Mouse (Mus musculus) urinary bladder, adult 2 months (tissue): Measurements from ENCODE around the gene Mrps18a. TPM values are rescaled to one million over a fixed set of nuclear protein-coding genes. Genes with fewer than 3 reads are reported as not detected.

ENCODE experiments used
- DNase-seq: peaks from one replicate; pipeline ENCODE4 v3.0.0; 2022; ENCODE audit warnings: low spot score
- polyA plus RNA-seq: library from polyadenylated mRNA; depleted of rRNA; stranded (reverse); fragments of >200 nt; gene quantifications from 2 replicates; pipeline ENCODE4 v1.2.3, GENCODE M21; 2012

Gene Mrps18a
- polyA plus RNA-seq, 1 experiment = 67.0 TPM

- DNase-seq = no peak
These were observed 8.9 kb upstream of the Mrps18a start for GRCm38 (mm10) chr17:46101906-46102305.

GRCm38 (mm10) chr17:46102608-46103159 is 8.1 kb upstream of the Mrps18a start:
- DNase-seq = no peak

- DNase-seq = no peak
These were observed 6.3 kb upstream of the Mrps18a start for GRCm38 (mm10) chr17:46104487-46104886.

GRCm38 (mm10) chr17:46108286-46108685 is 2.5 kb upstream of the Mrps18a start:
- no peak for DNase-seq

GRCm38 (mm10) chr17:46115489-46115888 is 4.7 kb downstream of the Mrps18a start:
- no peak for DNase-seq

GRCm38 (mm10) chr17:46116138-46116537 is 5.4 kb downstream of the Mrps18a start:
- DNase-seq = no peak

- DNase-seq = no peak
These were observed 6.1 kb downstream of the Mrps18a start for GRCm38 (mm10) chr17:46116881-46117280.

GRCm38 (mm10) chr17:46117623-46118422 is 7.0 kb downstream of the Mrps18a start:
- DNase-seq = no peak

GRCm38 (mm10) chr17:46118423-46118850 is 7.7 kb downstream of the Mrps18a start:
- no peak for DNase-seq

GRCm38 (mm10) chr17:46119641-46120040 is 8.9 kb downstream of the Mrps18a start:
- no peak for DNase-seq

- no peak for DNase-seq
These were observed 12.0 kb downstream of the Mrps18a start for GRCm38 (mm10) chr17:46122791-46123190.

- no peak for DNase-seq
These were observed 12.5 kb downstream of the Mrps18a start for GRCm38 (mm10) chr17:46123285-46123684.

- no peak for DNase-seq
These were observed 13.3 kb downstream of the Mrps18a start for GRCm38 (mm10) chr17:46123953-46124700.

- DNase-seq = no peak
These were observed 15.8 kb downstream of the Mrps18a start for GRCm38 (mm10) chr17:46126608-46127007.

GRCm38 (mm10) chr17:46127814-46128493 is 17.2 kb downstream of the Mrps18a start:
- no peak for DNase-seq

GRCm38 (mm10) chr17:46129741-46130498 is 19.1 kb downstream of the Mrps18a start:
- no peak for DNase-seq

- DNase-seq = peak; percentile 56
These were observed 21.4 kb downstream of the Mrps18a start for GRCm38 (mm10) chr17:46132058-46132718.

- no peak for DNase-seq
These were observed 22.1 kb downstream of the Mrps18a start for GRCm38 (mm10) chr17:46132862-46133261.

GRCm38 (mm10) chr17:46138563-46139236 is 27.9 kb downstream of the Mrps18a start:
- no peak for DNase-seq

- no peak for DNase-seq
These were observed 29.1 kb downstream of the Mrps18a start for GRCm38 (mm10) chr17:46139872-46140271.
